Mouse (Mus musculus) urinary bladder, adult 18-20 months (tissue): ENCODE data around the gene Gm43738.

ENCODE experiments used
- DNase-seq, 2 experiments: peaks; one replicate each; pipeline ENCODE4 v3.0.0; 2022; ENCODE audit warnings: low spot score in 2 of 2, mixed read lengths in 2 of 2

Gene Gm43738

GRCm38 (mm10) chr3:89043359-89043758, 57.5 kb downstream of the Gm43738 start:
- no peak for DNase-seq
